Mouse (Mus musculus) right cerebral cortex, adult 18-20 months (tissue): ENCODE results near the gene 1700031F05Rik.
"Not testable (repeated sequence)": the region's sequence is repeated elsewhere in the genome, so short reads cannot be mapped to it uniquely, and the experiment has no call there.

Experiments used
- DNase-seq: peaks from one replicate; pipeline ENCODE4 v3.0.0; 2022; ENCODE audit warnings: mixed read lengths

Gene 1700031F05Rik

DNA sequence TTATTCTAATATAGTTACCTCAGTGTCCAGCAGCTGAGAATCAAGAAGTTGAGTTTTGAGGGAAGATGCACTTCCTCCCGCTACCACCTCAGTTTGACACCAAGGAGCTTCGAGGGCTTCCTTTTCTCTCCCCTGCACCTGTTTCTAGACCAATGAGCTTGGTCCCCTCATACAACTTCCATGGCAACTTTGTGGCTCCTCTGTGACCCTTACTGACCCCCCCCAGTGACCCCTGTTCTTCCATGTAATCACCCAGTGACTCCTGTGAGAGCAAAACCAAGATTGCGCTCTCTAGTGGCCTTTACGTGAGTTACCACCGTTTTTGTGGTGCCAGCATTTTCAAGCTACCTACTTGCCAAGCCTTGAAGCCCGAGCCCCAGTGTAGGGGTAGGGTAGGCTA lies at the start of gene 1700031F05Rik:
Gene 1700031F05Rik (minus strand): TSS at position 101 of the 400 bp plus-strand sequence.
- no peak for DNase-seq

DNA sequence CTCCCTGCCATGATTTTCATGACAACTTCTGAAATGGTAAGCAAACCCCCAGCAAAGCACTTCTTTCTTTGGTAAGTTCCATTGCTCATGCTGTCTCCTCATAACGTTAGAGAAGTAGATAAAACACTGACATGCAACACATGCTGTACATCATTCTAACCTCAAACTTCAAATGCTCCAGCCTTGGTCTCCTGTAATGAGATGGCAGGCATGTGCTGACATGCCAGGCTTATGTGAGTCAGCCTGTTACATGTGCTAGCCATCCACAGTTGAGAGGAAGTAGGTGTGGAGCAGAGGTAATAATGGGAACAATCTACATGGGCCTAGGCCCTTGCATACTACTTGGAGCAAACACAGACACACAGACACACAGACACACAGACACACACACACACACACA lies 47.1 kb upstream of the 1700031F05Rik start:
- not testable (repeated sequence) for DNase-seq

DNA sequence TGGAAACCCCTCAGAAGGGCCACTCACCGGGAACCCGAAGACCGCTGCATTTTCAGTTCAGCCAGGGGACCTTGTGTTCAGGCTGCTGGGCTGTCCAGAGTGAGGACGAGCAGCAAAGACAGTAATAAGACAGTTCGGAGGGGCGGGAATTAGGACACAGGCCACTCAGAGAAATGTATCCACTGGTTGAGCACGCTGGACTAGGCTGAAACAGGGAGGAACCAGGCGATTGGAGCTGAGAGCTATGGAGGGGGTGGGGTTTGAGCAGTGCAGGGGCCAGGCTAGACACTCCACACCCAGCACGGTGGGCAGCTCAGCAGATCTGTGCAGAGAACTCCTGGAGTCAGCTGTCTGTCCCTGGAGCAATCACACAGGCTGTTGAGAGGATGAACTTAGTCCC lies 40.8 kb upstream of the 1700031F05Rik start, which contains the start of the genes Dmrtc1a and 1700011M02Rik:
Gene Dmrtc1a (minus strand): TSS at position 101 of the 400 bp plus-strand sequence.
Gene 1700011M02Rik (plus strand): TSS at position 319 of the 400 bp plus-strand sequence.
- not testable (repeated sequence) for DNase-seq

DNA sequence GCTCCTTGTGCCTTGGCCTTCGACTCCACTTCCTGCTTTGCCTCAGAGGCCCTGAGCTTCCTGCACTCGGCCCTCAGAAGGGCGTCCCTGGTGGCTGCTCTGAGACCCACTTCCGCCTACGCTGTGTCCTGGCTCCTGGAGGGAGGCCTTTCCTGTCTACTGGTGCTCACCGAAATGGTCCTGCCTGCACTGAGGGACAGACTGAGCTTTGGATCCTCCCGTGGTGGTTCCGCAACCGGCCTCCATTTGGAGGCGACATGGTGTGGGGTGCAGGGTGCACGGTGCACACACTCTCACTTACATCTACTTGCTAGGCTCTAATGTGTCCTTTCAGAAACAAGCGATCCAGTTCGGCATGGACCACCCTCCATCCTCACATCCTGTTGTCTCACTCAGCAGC lies 13.3 kb downstream of the 1700031F05Rik start, which contains the start of gene Dmrtc1c2:
Gene Dmrtc1c2 (minus strand): TSS at position 101 of the 400 bp plus-strand sequence.
- not testable (repeated sequence) for DNase-seq

DNA sequence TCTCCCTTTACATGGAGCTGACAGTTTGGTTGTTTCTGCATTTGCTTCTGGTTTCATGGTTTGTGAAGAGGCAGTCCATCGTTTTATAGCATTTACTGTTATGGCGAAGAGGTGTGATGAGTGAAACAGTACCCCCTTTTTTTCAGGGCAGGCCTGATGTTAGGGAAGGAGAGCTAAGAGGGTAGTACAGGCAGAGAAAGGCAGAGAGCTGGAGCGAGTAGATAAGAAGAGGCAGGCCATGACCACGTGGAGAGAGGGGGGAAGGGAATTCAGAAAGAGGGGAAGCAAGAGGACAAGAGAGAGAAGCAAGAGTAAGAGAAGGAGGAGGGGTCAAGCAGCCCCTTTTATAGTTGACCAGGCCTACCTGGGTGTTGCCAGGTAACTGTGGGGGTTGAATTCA lies 55.5 kb downstream of the 1700031F05Rik start:
- DNase-seq, result no peak
